Mouse (Mus musculus) thymus, postnatal 10 days (tissue): ENCODE data around the gene Lrmp.
A peak's percentile ranks its signal among the peaks of the same experiment; 100 is the strongest.

Experiments used
- DNase-seq, 2 experiments: peaks; one replicate each; pipeline ENCODE4 v3.0.0; 2021; ENCODE audit warnings: low spot score in 2 of 2

Lrmp gene

DNA sequence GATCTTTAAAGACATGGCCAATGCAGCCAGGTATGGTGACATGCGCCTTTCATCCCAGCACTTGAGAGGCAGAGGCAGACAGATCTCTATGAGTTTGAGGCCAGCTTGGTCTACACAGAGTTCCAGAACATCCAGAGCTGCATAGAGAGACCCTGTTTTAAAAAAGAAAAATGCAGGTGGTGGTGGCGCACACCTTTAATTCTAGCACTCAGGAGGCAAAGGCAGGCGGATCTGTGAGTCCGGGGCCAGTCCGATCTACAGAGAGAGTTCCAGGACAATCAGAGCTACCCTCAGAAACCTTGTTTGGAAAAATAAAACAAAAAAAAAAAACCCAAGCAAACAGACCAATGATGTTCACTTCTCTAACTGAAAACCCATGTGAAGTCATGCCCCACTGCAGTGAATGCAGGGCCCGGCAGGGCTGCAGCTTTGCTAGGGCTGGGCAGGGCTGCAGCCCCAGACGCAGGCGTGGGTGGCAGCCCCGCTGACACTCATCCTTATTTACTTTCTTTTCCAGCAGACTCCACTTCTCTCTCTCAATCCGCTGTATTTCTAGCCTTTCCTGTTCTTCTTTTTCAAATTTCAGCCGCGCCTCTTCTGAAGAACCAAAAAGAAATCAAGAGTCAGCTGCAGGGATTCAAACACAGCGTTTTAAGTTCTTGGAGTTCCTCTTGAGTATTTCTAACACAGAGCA lies 87.1 kb downstream of the Lrmp start:
- DNase-seq: no peak

GRCm38 (mm10) chr6:145204440-145204839 lies 89.0 kb downstream of the Lrmp start:
- no peak for DNase-seq

GRCm38 (mm10) chr6:145205142-145205541 lies 89.7 kb downstream of the Lrmp start:
- DNase-seq: no peak

DNA sequence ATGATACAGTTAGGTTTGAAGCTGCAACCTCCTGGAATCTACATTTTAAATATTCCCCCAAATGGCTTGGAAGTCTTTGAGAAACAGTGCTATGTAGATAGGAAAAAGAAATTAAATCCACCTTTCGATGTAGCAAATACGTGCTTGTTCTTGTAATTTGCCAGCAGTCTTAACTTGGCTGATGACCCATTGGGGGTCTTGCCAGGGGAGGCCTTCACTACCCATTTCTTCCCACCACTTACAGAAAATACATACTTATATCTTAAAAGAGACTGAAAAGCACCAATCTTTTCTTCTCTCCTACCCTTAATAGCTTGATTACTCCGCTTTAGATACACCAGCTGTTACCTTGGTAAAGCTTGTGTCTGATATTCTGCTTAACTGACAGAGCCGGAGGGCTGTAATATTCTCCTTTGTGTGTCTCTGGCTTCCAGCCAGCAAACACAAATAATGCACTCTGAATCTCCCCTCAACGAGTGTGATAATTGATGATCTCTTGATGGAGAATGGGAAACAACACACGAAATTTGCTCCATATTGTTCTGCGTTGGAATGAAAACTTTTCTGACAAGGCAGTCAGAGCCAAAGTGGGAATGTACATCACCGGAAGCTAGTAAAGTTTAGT lies 94.7 kb downstream of the Lrmp start:
- no peak for DNase-seq

GRCm38 (mm10) chr6:145210816-145211338 lies 95.4 kb downstream of the Lrmp start, which contains the start of the genes Casc1 and Etfrf1:
Gene Casc1, minus strand, starts transcription at chr6:145211005.
Gene Etfrf1, plus strand, starts transcription at chr6:145211134.
- peak; percentile 96 to 99 for DNase-seq

GRCm38 (mm10) chr6:145211376-145212305 lies 96.2 kb downstream of the Lrmp start:
- DNase-seq: no peak

DNA sequence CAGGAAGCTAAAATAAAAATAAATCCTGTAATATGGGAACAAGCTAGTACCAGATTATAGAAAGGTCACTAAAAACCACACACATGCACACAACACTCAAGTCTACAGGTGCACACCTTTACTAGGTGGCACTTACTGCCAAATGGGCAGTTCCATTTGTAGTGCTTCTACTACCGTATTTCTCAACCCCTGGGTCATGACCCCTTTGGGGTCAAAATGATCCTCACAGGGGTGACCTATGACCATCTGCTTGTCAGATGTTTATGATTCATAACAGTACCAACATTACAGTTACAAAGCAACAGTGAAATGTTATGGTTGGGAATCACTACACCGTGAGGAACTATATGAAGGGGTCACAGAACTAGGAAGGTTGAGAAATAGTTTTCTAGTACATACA lies 98.5 kb downstream of the Lrmp start:
- DNase-seq: no peak

GRCm38 (mm10) chr6:145215826-145216225 lies 100.4 kb downstream of the Lrmp start:
- no peak for DNase-seq

DNA sequence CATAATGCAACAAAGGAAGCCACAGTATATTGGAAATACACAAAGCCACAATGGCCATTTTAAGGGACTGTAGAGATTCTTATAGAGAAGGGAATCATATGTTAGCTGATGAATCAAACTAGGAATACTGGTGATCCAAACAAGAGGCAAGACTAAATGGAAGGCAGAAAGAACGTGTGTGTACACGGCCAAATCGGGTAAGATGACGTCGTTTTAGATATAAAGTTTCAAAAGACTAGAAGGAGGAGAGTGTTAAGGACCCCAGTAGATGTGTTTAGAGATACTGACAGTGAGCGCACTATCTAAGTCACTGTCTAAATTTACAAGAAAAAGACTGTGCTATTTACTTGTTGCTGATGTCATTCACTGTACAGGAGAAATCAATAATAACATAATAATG lies 108.8 kb downstream of the Lrmp start:
- no peak for DNase-seq
